Mouse (Mus musculus) 3134 (cell line): ENCODE measurements around the gene Fbxo7.

ENCODE experiments used
- DNase-seq: peaks from one replicate; pipeline ENCODE4 v3.0.0-alpha.2; 2011; ENCODE audit warnings: low spot score; ENCODE audit not compliant: insufficient read length; ENCODE audit errors: extremely low read depth

Fbxo7 gene

DNA sequence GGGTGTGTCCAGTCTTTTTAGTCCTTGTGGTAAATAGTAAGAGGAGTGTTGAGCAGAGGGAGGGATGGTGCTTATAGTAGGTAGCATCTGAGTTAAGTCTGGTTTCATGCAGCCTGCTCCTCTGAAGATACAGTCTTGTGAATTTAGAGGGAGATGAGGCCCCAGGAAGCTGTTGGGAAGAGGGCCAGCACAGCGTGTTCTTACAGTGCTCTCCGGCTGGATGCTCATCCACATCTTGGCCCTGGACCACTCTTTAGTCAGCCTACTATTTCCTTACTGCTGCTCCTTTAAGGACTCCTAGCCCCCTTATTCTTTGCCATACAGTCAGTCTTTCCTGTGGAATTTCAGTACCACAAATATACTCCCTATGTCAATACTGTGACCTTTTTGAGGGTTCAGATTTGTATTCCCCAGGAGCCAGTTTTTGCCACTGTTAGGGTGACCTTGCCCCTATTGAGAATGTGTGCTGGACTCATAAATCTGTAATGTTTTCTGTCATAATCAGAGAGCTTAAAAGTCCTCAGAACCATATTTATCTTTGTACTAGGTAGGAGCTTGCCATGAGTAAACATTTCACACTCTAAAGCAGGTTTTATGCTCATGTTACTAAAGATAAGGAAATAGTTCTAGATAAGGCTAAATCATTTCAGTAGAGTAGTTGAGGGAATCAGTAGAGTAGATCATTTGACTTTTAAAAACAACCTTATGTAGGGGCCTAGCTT is 12.4 kb downstream of the Fbxo7 start:
- DNase-seq: no peak

DNA sequence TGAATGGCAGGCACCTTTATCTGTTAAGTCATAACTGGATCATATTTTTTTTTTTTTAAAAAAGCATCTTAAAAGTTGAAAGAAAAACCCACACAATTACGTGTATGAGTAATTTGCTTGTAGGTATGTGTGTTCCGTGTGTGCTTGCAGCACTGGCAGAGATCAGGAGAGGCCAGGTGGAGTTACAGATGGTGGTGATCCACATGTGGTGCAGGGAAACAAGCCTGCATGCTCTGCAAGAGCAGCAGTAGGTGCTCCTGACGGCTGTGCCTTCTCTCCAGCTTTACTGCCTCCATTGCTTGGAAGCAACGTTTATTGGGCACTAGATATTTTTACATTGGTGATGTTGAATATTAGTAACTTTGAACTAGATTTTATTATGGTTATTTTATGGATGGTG is 21.9 kb downstream of the Fbxo7 start:
- DNase-seq: no peak

DNA sequence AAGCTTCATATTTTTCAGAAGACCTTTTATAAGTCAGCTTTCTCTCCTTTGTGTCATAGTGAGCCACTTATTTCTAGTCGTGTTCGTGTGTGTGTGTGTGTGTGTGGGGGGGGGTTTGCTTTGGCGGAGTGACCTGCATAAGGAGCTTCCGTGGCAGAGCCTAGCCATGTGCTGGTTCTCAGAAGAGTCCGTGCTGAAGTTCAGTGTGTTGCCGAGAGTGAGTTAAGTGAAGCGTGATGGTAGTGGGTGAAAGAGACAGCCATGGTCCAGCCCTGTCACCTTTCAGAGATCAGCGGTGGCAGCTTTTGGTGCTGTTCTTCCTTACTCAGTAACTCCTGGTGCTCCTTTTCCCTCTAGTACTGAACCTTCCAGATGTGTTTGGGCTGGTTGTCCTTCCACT is 22.3 kb downstream of the Fbxo7 start:
- no peak for DNase-seq

DNA sequence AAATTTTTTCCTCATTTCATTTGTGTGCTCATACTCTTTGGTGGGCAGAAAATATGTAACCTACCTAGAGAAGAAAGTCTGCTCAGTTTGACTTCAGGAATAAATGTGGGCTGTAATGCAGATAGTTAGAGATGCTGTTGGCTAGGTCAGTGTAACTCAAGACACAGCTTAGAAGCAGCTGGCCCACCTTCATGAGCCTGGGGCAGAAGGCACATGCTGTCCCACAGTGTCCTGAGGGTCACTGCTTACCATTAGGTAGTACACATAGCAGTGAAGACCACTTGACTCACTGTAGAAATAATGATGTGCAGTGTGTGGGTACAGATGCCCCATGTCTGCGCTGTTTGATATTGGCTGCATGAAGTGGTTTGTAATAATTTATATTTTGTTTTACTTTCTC is 24.6 kb downstream of the Fbxo7 start:
- no peak for DNase-seq

DNA sequence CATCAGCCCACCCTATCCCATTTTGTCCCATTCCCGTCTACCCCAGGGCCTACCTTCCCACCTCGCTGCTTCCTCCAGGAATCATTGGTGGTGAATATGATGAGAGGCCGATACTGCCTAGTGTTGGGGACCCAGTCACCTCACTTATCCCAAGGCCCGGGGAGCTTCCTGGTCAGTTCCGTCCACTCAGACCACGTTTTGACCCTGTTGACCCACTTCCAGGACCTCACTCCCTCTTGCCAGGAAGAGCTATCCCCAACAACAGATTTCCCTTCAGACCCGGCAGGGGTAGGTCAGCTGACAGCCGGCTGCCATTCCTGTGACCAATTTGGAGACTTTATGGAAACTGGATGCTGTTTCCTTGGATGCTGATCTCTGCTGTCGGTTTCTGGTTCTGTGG is 26.0 kb downstream of the Fbxo7 start:
- no peak for DNase-seq

DNA sequence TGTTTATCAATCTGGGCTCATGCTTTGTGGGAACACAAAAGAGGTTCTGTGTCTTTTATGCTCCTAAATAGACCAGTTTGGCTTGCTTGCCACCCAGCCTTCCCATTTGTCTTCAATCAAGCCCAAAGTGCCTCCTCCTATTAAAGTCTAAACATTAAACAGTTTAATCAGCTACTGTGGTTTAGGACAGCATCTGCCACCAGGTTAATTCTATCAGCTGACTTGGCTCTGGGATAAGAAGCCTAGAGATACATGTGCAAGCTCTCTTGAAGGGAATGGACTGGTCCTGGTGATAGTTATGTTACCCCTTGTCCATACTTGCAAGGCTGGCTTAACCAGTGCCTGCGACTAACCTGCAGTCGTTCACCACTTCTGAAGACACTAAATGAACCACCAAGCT is 28.8 kb downstream of the Fbxo7 start:
- no peak for DNase-seq

DNA sequence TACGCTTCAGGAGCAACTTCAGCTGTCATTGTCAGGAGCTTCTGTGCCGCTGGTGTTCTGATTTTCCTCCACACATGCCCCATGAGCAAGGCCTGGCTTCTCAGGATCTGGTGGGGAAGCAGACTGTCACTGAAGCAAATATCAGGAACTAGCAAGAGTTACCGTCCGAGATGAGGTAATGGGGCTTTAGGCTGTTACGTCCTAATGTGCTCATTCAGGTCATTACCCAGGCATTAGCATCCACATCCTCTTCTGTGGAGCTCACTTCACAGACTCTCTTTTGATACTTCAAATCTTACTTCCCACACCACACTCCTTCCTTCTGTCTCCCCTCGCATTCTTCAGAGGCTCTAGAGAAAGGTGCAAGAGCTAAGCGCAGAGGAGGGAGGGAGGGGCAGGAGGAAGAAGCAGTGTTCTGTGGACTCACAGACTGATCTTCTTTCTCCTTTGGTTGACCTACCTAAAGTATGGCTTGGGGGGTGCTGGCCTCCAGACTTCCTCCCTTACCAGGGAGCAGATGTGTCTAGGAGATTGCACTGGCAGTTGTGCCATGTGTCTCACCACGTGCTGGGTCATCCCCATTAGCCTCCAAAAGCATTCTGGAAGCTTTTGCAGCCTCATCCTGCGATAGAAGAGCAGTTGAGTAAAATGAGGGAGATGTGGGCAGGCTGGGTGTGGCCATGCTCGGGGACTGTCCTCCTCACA is 31.2 kb downstream of the Fbxo7 start:
- no peak for DNase-seq

DNA sequence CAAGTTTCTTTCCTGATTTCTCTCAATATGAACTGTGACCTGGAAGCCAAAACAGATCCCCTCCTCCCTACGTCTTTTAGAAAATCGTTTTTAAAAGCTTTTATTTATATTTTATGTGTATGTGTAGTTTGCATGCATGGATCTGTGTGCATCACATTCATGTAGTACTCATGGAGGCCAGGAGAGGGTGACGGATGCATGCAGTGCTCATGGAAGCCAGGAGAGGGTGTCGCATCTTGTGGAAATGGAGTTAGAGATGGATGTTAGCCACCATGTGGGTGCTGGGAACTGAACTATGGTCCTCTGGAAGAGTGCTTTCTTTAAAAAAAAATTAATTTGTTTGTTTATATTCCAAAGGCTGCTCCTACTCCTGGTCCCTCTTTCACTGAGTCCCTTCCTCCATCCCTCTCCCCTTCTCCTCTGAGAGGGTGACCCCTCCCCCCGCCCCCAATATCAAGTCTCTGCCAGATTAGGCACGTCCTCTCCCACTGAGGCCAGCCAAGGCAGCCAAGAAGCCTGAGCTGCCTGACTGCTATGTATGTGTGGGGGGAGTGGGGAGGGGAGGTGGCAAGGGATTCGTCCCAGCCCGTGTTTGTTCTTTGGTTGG is 34.6 kb downstream of the Fbxo7 start:
- no peak for DNase-seq

DNA sequence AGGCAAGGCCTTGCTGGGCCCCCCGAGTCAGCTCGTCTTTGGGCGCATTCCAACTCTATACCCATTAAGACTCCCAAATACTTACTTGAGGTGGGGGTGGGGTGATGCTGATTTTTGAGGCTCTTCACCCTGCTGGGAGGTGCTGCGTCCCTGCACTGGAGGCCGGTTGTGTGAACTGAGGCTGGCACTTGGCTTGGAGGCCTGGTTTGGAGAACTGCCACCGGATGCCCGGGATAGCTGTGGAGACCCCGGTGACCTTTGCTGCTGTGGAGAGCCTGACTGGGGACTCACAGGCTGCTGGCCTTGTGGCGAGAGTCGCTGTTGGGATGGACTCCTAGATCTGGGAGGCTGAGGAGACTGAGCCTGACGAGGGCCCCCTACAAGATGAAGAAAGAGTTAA is 35.5 kb downstream of the Fbxo7 start:
- DNase-seq: no peak

DNA sequence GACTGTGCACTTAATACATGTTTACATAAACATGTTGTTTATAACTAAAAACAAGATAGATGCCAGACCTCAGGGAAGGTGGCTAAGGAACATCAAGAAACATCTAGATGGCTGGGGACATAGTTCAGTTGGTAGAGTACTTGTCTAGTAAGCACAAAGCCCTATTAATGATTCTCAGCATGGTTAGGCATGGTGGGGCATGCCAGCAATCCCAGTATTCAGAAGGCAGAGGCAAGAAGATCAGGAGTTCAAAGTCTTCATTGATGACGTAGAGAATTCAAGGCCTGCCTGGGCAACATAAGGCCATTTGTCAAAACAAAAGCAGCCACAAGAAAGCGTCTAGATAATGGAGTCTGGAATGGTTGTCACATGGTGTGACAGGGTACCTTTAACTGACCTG is 35.9 kb downstream of the Fbxo7 start:
- no peak for DNase-seq

DNA sequence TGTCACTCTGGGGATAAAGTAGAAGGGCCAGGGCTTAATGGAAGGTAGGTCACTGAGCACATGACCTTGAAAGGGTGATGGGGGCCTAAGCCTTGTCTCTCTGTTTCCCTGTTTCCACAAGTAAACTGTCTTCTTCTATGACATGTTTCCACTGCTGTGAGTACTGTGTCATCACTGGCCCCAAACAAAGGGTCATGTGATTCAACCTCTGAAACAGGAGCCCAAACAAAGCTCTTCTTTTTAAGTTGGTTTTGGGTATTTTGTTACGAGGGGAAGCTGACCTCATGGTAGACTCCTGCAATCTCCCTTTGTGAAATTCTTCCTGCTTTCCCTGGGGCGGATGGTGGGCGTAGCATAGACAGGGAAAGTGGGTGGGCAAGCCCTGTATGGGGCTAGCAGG is 38.5 kb downstream of the Fbxo7 start:
- DNase-seq: no peak

DNA sequence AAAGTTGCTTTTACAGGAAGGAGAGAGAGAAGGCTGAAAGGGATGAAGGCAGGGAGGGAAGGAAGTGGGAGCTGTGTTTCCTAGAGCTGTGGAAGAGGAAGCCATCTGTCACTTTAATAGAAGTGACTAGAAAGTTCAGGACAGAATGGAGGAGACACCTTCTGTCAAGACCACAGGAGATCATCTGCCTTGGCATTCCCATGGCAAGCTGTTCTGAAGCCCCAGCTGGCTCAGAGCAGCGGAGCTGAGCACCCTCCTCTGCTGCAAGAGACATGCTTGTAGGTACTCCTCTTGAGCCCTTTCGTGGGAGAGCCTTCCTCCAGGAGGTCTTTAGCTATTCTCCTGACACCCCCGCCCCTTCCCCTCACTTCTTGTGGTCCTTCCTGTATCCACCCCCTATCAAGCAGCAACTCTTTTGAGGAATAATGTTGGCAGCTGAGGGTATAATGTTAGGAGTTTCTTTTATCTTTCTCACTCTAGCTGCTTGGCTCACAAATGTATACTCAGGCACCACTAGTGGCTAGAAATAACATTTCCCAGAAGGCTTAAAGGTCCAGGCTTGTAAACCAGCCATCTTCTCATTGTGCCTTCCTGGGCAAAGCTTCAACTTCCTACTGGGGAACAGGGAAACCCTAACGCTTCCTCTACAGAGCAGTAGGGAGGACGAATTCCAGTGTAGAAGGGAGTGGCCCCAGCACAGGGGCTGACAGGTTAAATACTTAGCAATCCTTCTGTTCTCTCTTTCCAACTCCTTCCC is 40.7 kb downstream of the Fbxo7 start:
- DNase-seq: no peak

DNA sequence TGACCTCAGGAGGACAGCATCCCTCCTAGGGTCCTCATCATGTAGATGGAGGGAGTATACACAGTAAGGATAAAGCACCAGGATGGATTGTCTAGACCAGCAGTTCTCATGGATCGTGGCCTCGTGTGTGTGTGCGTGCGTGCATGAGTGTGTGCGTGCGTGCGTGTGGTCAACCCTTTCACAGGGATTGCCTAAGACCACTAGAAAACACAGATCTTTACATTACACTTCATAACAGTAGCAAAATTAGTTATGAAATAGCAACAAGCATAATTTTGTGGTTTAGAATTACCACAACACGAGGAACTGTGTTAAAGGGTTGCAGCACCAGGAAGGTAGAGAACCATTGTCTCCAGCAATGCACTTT is 41.2 kb downstream of the Fbxo7 start:
- no peak for DNase-seq

DNA sequence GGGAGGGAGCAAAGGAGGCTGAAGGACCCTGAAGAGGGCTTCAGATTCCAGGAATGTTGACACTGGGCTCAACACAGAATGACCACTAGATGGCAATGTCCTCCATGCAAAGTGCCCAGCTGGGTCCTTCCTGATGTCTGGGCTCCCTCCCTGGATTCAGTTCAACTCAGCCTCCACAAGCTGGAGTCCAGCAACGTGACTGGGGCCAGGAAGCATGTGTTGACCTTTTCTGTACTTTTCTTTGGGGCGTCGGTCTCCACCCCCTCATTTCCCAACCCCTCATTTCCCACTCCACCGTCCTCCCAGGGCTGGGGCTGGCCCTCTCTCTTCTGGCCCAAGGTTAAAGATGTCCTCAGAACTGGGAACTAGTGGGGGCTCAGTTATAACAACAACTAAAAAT is 43.2 kb downstream of the Fbxo7 start:
- peak; percentile 70 for DNase-seq

DNA sequence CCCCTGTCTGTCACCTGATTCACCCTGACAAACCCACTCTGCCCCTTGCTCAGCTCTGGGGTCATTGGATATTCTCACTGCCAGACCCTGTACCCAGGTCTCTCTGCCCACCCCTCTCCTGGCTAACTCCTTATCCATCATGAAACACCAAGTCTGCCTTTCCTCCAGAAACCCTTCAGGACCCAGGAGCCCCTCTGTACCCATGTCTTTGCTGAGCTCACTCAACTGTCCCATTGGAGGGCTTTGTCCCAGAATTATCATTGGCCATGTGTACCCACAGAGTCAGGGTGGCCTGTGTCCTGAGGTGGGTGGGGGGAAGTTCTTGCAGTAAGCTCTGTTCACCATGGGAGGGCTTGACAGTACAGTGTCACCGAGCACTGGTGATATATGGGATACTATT is 43.9 kb downstream of the Fbxo7 start:
- no peak for DNase-seq

DNA sequence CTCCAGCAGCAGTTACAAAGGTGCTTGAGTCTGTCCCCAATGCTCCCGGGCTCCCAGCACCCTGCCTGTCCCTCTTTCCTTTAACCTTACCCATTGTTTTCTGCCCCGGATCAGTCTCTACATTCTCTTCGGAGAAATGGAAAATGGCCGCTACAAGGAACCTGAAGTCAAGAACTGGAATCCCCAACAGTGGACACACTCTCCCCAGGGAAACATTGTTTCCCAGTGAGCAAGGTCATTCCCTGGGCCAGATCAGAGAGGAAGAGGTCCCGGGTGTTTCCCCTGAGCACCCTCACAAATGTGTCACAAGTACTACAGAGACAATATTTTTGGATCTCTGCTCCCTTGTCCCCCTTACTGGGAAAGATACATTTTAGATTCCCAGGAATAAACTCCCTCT is 44.9 kb downstream of the Fbxo7 start:
- no peak for DNase-seq

DNA sequence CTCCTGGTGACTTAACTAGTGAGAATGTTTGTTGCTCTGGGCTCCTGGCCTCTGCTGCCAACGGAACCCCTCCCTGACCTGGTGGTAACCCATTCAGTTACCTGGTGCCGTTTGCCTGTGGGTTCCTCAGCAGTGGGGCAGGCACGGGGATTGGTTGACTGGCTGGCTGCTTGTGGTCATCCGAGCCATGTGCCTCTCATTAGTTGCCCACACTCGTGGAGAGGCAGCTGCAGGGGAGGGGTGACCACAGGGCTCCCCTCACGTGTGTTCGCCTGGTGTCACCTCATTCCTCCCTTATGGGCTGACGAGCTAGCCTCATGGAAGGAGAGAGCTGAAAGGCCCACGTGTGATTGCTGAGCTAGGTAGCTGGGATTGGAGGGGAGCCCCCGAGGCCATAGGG is 46.1 kb downstream of the Fbxo7 start:
- no peak for DNase-seq

DNA sequence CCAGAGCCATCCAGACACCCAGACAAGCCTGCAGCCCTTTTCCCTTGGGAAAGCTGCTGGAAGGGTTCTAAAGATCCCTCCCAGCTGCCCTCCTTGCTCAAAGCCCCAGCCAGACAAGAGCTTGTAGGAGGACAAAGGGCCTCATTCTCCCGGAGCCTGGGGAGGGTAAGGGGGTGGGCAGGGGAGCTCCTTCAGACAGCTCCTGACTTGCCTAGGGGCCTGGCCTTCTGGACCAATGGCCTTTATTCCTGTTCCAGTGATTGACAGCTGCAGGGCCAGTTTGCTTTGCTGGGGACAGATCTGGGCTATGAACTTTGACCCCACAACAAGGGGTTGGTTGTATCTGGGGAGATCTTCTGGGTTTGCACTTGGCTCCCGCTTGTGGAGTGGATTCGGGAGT is 47.6 kb downstream of the Fbxo7 start:
- DNase-seq: no peak

DNA sequence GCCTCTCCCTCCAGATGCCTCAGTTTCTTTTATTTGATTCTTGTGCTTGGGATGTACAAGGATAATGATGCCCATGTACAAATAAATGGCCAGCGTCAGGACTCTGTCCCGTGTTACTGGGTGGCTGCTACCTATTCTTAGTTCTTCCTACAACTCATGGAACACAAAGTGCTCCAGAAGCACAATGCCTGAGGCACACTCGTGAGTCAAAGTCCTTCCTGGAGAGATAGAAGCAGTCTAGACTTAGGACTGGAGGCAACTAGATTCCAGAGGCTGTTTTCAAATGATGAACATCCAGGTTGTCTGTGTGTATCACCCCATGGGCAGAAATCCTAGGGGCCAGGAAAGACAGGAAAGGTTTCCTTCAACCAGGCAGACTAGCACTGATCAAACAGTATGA is 49.0 kb downstream of the Fbxo7 start:
- DNase-seq: no peak

DNA sequence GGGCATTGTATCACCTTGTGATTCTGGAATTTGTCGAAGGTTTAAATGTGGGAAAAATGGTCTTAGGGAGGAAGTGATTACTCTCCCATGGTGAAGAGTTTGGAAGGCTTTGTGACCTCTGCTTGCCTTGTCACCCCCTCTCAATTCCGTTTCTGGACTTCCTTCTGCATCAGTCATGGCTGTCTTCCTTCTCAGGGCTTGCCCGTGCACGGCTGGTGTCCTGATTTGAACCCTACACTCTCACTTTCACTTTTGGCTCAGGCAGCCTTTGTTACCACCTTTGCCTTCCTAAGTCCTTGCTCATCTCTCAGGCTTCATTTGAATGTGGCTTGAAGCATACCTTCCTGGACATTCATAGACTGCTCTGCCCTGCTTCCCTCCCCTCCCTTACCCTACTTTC is 52.4 kb downstream of the Fbxo7 start:
- DNase-seq: no peak

DNA sequence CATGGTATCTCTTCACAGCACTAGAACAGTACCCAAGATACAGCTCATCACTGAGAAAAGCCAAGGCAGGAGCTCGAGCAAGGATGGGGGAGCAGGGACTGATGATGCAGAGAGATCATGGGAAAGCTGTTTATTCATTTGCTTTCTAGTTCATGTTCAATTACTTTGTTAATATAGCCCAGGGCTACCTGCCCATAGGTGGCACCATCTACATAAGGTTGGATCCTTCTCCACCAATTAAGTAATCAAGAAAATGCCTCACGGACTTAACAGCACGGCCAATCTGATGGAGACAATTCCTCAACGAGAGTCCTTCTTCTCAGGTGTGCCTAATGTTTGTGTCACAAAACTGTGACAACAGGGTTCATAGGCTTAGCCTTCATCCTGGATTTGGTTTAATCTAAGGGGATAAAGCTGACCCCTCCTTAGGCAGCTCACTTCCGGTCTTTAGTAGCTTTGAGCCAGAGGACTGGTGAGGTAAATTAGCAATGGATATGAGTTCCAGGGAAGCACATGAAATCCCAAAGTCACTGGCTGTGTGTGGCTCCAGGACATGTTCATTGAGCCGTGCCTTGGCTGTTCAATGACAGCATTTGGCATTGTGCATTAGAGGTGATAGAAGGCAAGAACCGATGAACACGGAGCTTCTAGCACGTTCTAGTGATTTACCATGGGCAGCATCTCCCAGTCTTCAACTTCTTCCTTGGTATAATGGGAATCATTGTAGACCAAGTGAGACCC is 53.4 kb downstream of the Fbxo7 start:
- no peak for DNase-seq
